Mouse (Mus musculus): ENCODE results near the gene Ipo7. TPM values are rescaled to one million over a fixed set of nuclear protein-coding genes. Genes with fewer than 3 reads are reported as not detected.
"Not testable (repeated sequence)": the region's sequence is repeated elsewhere in the genome, so short reads cannot be mapped to it uniquely, and the experiment has no call there.

Ipo7 gene
- polyA plus RNA-seq, 1 experiment, result not detected

DNA sequence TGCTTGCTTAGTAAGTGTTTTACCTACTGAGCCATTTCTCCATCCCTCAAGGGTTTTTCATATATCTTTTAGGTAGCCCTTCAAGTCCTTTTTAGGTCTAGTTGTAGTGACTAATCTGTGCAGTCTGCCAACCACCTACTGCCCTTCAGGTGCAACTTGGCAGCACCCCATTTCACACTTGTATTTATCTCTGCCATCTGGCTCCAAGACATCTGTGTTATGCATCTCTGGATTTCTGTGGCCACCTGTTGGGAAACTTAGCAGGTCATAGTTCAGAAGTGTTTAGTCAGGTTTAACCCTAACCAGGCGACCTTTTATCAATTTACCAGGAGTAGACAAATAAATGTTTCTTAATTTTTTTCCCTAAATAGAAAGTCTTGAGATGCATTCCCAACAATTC is 6.7 kb upstream of the Ipo7 start:
- Histone ChIP-seq H3K4me3 (ENCODE audit: insufficient read depth, low read depth, low read length) (no peak overlapping the region), H3K27ac (ENCODE audit: insufficient read depth, low read depth, low read length) (no peak overlapping the region), H3K4me1 (ENCODE audit: control insufficient read depth, insufficient read depth, low read length) (no peaks in the 10 kb centered on the region)
- TF ChIP-seq POLR2A (IDR thresholded peaks at IDR 0.05; ENCODE audit: insufficient read depth, low read depth, low read length) (no peak), CTCF (IDR thresholded peaks at IDR 0.05; ENCODE audit: insufficient read depth, low read depth, low read length) (no peak)
- 55% methylated on average over 1 of the region's 1 CpGs for WGBS

DNA sequence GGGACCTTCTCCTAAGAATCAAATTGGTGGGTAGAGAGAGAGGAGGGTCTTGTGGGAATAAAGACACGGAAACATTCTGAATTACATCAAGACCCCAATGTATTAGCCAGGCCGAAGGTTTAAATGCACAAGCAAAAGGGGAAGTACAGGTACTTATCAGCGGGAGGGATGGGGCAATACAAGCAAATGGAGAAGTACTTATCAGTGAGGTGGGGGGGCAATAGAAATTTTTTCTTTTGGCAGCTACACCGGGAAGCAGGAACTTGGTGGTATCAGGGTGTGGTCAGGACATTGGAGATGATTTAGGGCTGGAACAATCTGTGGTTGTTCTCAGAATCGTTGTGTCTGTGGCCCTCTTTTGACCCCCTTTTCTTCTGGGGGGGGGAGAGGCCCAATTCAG is 3.8 kb upstream of the Ipo7 start:
- no peak overlapping the region for H3K4me3 ChIP-seq (ENCODE audit: insufficient read depth, low read depth, low read length)
- TF ChIP-seq POLR2A (IDR thresholded peaks at IDR 0.05; ENCODE audit: insufficient read depth, low read depth, low read length), result no peak
- no peaks in the 10 kb centered on the region for H3K4me1 ChIP-seq (ENCODE audit: control insufficient read depth, insufficient read depth, low read length)
- WGBS, result 87% methylated on average over 5 of the region's 5 CpGs
- H3K27ac ChIP-seq (ENCODE audit: insufficient read depth, low read depth, low read length), result no peak overlapping the region

DNA sequence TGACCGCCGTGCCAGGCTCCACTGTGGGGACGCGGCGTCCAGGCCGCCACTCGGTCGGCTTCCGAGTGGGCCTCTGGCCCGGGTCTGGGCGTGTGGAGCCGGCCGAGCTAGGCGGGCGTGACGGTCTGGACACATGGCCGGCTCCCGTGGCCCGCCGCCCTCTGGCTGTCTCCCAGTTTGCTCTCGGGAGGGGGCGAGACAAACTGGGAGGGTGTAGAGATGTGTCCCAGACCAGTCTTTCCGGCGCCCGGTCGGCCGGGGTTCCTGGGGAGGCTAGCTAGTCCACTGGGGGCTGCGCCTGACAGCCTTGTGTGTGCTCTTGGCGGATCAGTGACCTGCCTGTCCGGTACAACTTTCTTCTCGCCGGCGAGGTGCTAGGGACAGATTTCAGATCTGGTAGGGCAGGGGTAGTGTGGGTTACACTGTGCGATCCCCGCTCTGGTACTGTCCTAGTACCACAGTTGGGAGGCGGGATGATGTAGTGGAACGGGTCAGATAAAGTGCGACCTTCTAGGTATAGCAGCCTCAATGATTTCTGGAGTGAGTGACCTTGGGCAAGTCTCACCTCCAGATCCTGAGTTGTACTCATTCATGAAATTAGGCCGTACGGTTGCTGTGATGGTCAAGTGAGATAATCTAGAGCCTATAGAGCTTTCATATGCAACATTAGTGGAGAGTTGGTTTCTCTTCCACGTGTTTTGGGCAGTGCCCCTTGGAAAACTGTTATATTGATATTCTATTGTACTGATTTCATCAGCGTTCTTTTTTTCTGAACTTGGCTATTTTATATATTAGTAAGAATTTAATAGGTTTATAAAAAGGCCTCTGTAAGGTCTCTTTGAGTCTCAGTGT is 783 bp downstream of the Ipo7 start:
- WGBS, result under 1% methylated on average over 42 of the region's 42 CpGs
- peak overlapping the region; percentile 93 for H3K4me3 ChIP-seq (ENCODE audit: insufficient read depth, low read depth, low read length)
- no peaks in the 10 kb centered on the region for H3K4me1 ChIP-seq (ENCODE audit: control insufficient read depth, insufficient read depth, low read length)
- TF ChIP-seq CTCF (IDR thresholded peaks at IDR 0.05; ENCODE audit: insufficient read depth, low read depth, low read length) (no peak), POLR2A (IDR thresholded peaks at IDR 0.05; ENCODE audit: insufficient read depth, low read depth, low read length) (no peak)
- peak overlapping the region; percentile 52 for H3K27ac ChIP-seq (ENCODE audit: insufficient read depth, low read depth, low read length)

DNA sequence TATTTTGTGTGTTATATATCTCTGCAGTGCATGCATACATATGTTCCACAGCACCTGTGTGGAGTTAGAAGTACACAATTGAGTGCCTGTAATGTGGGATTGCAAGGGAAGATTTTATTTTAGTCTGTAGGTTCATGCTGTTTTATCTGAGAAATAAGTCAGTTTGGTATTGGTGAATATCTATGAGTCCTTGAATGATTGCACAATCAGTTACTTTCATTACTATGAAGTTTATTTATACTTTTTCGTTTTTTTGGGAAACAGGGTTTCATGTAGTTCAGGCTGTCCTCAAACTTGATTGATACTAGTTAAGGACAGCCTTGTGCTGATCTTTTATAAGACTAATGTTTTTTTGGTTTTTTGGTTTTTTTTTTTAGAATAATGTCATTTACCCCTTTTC is 5.5 kb downstream of the Ipo7 start:
- WGBS, result 95% methylated on average over 1 of the region's 1 CpGs
- no peaks in the 10 kb centered on the region for H3K4me1 ChIP-seq (ENCODE audit: control insufficient read depth, insufficient read depth, low read length)
- no peak overlapping the region for H3K27ac ChIP-seq (ENCODE audit: insufficient read depth, low read depth, low read length)
- no peak for TF ChIP-seq POLR2A (IDR thresholded peaks at IDR 0.05; ENCODE audit: insufficient read depth, low read depth, low read length)
- no peak for TF ChIP-seq CTCF (IDR thresholded peaks at IDR 0.05; ENCODE audit: insufficient read depth, low read depth, low read length)
- H3K4me3 ChIP-seq (ENCODE audit: insufficient read depth, low read depth, low read length), result no peak overlapping the region

DNA sequence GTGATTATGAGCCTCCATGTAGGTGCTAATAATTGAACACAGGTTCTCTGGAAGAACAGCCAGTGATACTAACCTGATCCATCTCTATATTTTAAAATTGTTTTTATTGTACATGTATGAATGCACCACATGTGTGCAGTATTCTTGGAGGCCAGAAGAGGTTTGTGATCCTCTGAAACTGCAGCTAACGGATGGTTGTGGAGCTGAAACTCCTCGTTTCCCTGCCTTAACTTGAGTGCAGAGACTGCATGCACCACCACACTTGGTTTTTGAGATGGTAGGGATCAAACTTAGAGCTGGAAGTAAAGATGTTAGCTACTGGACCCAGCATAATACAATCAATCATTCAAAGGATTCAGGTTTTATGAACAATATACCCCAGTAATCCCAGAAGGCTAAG is 8.5 kb downstream of the Ipo7 start:
- H3K4me1 ChIP-seq (ENCODE audit: control insufficient read depth, insufficient read depth, low read length), result no peaks in the 10 kb centered on the region
- H3K4me3 ChIP-seq (ENCODE audit: insufficient read depth, low read depth, low read length), result no peak overlapping the region
- WGBS, result 68% methylated on average over 2 of the region's 2 CpGs
- no peak for TF ChIP-seq POLR2A (IDR thresholded peaks at IDR 0.05; ENCODE audit: insufficient read depth, low read depth, low read length)
- no peak for TF ChIP-seq CTCF (IDR thresholded peaks at IDR 0.05; ENCODE audit: insufficient read depth, low read depth, low read length)
- no peak overlapping the region for H3K27ac ChIP-seq (ENCODE audit: insufficient read depth, low read depth, low read length)

DNA sequence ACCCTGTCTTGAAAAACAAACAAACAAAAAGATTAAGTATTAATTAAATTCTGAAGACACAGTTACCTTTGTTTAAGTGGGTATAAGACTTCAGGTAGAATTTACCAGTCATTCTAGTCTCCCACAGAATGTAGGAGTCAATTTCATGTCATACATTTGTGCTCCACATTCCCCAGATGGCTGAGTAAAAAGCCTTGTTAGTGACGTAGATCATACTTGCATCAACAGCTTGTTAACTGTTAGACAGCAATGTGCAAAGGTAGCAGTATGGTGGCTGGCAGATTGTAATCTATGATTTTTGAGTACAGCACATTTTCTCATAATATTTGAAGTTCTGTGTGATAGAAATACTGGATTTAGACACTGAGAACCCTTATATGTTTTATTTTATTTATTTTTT is 10.8 kb downstream of the Ipo7 start:
- no peak overlapping the region for H3K4me3 ChIP-seq (ENCODE audit: insufficient read depth, low read depth, low read length)
- TF ChIP-seq POLR2A (IDR thresholded peaks at IDR 0.05; ENCODE audit: insufficient read depth, low read depth, low read length) (no peak), CTCF (IDR thresholded peaks at IDR 0.05; ENCODE audit: insufficient read depth, low read depth, low read length) (no peak)
- H3K4me1 ChIP-seq (ENCODE audit: control insufficient read depth, insufficient read depth, low read length), result no peaks in the 10 kb centered on the region
- 66% methylated on average over 1 of the region's 1 CpGs for WGBS
- H3K27ac ChIP-seq (ENCODE audit: insufficient read depth, low read depth, low read length), result no peak overlapping the region

DNA sequence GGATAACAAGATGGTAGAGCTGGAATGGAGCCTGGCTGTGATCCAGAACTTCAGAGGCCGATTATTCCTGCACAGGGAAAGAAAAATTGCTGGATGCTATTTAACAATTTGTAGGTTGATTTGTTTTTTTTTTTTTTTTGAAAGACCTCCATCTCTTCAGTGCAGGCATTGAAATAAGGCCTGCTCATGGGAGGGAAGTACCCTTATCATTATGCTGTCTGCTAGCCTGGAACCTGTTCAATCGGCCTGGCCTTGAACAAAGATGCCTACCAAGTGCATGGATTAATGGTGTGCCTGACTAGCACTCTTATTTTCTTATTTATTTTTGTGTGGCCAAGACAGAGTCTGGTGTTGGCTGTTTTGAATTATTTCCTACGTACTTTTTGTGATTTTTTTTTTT is 12.3 kb downstream of the Ipo7 start:
- Histone ChIP-seq H3K4me3 (ENCODE audit: insufficient read depth, low read depth, low read length) (no peak overlapping the region), H3K4me1 (ENCODE audit: control insufficient read depth, insufficient read depth, low read length) (no peaks in the 10 kb centered on the region), H3K27ac (ENCODE audit: insufficient read depth, low read depth, low read length) (no peak overlapping the region)
- no peak for TF ChIP-seq POLR2A (IDR thresholded peaks at IDR 0.05; ENCODE audit: insufficient read depth, low read depth, low read length)
- no peak for TF ChIP-seq CTCF (IDR thresholded peaks at IDR 0.05; ENCODE audit: insufficient read depth, low read depth, low read length)
- WGBS, result 30% methylated on average over 3 of the region's 3 CpGs

DNA sequence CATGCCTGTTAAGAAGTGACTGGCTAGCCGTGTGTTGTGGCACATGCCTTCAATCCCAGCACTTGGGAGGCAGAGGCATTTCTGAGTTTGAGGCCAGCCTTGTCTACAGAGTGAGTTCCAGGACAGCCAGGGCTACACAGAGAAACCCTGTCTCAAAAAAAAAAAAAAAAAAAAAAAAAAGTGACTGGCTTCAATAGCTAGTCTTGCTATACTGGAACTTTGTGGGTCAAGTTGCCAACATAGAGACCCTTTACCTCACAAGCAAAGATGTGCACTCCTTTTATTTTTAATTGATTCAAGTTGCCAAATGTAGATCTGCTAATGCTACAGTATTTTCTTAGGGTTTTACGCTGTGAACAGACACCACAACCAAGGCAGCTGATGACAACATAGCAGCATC is 39.6 kb downstream of the Ipo7 start:
- 94% methylated on average over 2 of the region's 2 CpGs for WGBS

DNA sequence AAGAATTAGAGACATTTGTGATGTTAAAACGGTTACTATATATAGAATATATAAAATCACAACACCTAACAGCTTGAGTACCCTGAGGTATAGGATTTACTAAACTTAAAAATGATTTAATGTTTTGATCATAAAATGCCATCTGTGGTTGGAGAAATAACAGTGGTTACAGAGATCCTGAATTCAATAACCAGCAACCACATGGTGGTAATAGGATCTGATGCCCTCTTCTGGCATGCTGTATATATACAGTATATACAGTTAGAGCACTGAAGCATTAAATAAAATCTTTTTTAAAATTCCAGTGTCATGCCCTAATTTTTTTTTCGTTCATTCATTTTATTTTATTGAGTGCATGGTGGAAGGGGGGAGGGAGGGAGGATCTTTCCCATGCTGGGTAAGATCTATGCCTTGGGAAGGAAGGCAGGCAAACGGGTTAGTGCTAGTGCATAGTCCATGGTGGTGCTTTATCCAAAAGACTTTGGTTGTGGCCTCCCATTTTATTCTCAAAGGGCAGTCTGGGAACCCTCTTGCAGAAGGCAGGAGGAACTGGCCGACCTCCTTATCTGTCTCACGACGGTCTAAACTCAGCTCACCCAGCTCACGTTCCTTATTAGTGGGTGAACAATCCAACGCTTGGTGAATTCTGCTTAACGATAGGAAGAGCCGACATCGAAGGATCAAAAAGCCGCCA is 41.2 kb downstream of the Ipo7 start:
- H3K27ac ChIP-seq (ENCODE audit: insufficient read depth, low read depth, low read length), result no peak overlapping the region
- no peak for TF ChIP-seq CTCF (IDR thresholded peaks at IDR 0.05; ENCODE audit: insufficient read depth, low read depth, low read length)
- TF ChIP-seq POLR2A (IDR thresholded peaks at IDR 0.05; ENCODE audit: insufficient read depth, low read depth, low read length), result no peak
- 82% methylated on average over 12 of the region's 12 CpGs for WGBS

More for the DNA sequence above, 39.6 kb downstream of the Ipo7 start:
- not testable (repeated sequence) for H3K4me1 ChIP-seq (ENCODE audit: control insufficient read depth, insufficient read depth, low read length); H3K27ac ChIP-seq (ENCODE audit: insufficient read depth, low read depth, low read length); H3K4me3 ChIP-seq (ENCODE audit: insufficient read depth, low read depth, low read length)

More for the DNA sequence above, 41.2 kb downstream of the Ipo7 start:
- Histone ChIP-seq H3K4me3 (ENCODE audit: insufficient read depth, low read depth, low read length) (no peak overlapping the region), H3K4me1 (ENCODE audit: control insufficient read depth, insufficient read depth, low read length) (peaks cover 2% of the 10 kb centered on the region; the same call in 1 of the 2 replicates)
